Mouse (Mus musculus): ENCODE data around the gene Ttc1.

Ttc1 gene

DNA sequence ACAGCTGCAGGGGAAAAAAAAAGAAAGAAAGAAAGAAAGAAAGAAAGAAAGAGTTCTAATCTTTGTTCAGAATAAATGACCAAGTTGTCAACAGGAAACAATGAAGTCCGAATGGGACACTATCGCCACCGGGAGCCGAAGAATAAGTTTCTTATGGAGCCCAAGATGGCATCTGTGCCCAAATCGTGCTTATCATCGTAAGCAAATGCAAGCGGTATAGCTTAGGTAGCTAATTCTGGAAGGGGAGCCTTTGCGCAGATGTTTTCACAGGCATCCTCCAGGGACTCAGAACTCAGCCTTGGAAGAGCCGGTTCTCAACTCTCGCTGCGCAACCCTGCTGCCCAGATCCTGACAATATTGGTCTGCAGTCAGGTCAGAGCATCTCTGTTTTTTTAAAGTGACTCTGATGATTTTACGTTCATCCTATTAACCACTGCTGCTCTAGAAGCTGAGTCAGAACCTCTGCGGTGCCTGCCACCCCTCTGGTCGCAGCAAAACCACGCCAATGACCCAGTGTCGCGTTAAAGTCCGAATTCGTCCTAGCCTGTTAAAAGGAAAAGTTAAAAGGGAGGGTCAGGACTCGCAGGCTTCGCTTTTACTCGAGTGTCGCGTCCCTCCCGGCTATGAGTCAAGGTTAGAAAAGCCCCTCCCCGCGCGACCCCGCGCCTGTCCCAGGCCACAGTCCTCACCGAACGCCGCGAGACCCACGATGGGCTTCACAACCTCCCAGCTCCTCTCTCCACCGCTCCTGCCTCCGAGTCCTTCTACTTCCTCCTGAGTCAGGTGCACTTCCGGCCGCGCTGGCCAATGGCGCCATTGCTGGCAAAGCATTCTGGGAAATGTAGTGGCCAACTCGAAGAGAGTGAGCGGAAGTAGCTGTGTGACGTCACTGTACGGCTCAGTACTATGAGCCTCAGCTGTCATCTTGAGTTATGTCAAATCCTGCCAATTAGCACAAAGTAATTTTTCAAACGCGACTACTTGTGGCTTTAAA lies at the start of gene Ttc1:
Gene Ttc1, minus strand, starts transcription at position 776 of the 994 bp plus-strand sequence.
- peak; percentile 97 for DNase-seq (ENCODE audit: low read depth, low spot score)

DNA sequence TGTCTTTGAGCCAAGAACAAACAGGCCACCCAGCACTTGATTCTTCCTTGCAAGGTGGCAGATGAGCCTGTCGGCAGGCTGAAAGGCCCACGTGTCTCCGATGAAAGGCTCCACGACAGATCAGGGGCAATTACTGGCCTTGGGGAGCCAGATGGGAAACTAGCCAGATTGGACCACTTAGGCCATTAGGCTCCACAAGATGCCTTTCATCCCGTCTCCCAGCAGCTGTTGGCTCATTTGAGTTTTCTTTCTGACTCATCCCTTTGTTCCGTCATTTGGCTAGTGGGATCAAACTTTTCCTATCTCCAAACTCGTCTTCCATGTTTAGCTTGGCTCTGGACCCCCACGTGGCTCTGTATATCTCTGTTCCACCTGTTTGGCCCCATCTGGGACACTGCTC lies 48.2 kb upstream of the Ttc1 start:
- DNase-seq (ENCODE audit: low read depth, low spot score): no peak

DNA sequence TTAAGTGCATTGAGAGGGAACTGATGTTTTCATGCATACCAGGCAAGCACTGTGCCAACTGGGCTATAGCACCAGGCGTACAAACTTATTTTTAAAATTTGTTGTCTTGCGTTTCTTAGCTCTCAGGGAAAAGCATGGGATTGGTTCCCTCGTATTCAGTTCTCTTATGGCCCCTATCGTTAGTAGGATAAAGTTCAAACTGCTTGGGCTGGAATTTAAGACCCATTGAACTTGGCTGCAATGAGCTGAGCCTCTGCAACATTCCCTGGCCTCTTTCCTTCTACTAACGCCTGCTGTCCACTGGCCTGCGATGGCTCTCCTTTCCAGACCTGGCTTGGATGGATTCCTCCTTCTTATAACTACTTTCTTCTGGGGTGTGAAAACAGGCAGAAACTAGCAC lies 42.6 kb upstream of the Ttc1 start:
- no peak for DNase-seq (ENCODE audit: low read depth, low spot score)

DNA sequence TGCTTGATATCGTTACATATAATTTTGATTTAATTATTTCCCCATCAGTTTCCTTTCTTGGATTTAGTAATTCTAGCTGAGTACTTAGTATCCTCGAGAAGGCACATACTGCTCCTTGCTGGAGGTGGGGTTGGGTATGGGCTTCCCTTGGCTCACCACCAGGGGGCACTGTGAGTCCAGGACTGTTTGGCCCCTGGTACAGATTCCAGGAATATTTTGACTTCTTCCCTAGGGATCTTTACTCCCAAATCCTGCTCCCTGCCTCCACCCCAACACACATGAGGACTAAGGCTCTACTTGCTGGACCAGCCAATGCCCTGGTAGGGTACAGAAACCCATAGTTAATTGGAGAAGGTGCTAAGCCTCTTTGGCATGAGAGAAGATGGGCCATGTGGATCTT lies 36.0 kb upstream of the Ttc1 start:
- DNase-seq (ENCODE audit: low read depth, low spot score): peak; percentile 74

DNA sequence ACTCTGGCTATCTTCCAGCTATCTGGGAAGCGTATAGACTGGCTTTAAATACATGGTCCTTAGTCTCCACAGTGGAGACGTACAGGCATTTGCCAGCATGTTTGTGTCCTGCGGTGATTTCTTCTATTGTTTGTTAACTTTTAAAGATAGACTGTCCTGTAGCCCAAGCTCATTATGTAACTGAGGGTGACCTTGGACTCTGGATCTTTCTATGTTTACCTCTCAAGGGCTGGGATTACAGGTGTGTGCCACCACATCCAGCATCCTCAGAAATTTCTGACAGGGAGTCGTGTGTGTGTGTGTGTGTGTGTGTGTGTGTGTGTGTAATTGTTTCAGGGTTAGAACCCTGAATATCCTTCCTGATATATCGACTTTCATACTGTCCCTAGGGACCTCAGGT lies 35.3 kb upstream of the Ttc1 start:
- no peak for DNase-seq (ENCODE audit: low read depth, low spot score)

DNA sequence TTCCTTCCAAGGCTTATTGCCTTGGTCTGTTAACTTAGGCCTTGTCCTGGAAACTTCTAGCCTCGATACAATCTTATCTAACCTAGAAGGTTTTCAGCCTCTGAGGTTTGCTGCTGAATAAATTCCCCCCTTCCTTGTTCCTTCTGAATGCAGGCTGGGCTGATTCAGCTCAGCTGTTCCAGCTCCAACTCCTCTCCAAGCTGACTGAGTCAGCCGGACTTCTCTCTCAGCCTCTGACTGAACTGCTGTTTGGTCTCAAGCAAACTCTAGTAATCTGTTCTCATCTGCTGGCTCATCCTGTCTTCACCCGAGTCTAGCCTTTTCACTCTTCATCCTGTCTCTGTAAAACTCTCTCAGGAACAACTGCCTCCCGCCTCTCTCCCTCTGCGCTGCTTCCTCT lies 31.7 kb upstream of the Ttc1 start:
- no peak for DNase-seq (ENCODE audit: low read depth, low spot score)

DNA sequence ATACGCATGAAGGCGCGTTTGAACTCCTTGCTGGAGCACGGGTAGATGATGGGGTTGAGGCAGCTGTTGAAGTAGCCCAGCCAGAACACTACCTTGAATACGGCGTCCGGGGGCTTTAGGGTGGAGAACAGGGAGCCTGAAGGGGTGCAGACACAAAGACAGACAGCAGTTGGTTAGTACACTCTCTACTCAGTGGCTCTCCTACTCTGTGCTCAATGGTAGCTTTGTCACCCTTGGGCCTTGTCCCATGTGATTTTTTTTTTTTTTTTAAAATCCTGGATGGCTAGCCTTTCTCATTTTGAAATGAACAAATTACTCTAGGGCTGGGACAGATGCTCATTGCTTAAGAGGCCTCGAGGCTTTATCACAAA lies 28.5 kb upstream of the Ttc1 start:
- DNase-seq (ENCODE audit: low read depth, low spot score): no peak

DNA sequence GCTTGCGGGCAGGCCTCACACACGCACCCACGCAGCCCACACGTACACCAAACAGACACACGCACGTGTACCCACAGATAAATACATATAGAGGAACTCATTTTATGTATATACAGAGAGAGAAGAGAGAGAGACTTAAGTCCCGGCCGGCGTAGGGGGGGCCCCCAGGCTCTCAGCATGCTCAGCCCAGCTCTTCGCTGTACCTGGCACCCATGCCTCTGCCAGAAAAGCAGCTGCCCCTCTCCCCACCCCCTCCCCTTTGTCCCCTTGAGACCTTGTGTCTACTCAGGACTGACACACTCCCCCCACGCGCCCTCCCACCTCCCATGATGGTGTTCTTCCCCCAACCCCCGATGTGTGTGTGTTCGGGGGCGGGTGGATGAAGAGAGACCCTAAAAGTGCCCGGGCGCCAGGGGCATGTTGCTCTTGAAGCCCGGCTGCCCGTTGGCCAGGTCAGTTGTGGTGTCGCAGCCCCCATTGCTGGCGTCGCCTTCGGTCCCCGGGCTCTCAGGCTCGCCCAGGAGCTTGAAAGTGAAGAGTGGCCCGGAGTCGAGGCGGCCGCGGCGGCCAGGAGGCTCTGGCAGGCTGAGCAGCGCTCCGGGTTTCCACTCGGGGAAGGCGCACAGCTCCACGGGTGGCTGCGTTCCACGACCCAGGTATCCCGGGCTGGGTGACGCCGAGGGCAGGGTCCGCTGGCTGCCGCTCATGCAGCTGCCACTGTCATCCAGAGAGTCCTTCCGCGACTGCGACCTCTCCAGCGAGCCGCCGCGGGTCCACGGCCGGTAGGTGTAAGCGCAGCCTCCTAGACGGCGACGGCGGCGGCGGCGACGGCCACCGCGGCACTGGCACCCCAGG lies 27.9 kb upstream of the Ttc1 start:
- no peak for DNase-seq (ENCODE audit: low read depth, low spot score)

DNA sequence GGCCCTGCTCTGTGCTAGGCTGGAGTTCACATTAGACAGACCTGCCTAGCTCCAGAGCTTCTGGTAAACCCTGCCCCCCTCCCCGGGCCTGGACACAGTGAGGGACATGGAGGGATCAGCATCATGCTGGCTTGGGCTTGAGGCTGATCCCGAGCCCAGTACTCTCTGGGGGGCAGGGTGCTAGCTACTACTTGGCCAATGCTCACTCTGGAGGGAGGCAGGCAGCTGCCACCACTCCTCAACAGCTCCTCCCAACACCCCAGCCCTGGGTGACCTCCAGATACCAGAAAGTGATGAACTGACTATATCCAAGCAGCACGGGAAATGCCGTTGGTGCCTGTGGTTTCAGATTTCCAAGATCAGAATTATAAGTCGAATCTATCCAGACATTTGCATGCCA lies 25.9 kb upstream of the Ttc1 start:
- no peak for DNase-seq (ENCODE audit: low read depth, low spot score)

DNA sequence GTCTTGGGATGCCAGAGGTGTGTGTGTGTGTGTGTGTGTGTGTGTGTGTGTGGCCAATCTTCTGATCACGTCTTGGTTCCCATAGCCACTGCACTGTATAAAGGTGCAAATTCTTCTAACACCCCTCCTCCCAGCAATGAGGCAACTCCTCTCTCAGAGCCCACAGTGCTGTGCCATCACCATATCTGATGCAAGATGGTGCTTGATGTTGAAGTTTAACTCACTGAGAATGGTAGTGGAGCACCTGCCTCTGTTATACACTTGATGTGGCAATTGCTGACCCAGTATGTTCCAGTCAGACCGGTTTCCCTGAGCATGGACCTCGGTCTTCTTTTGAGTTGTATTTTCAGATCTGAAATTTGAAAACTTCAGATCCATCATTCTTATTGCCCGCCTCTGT lies 22.3 kb upstream of the Ttc1 start:
- no peak for DNase-seq (ENCODE audit: low read depth, low spot score)

DNA sequence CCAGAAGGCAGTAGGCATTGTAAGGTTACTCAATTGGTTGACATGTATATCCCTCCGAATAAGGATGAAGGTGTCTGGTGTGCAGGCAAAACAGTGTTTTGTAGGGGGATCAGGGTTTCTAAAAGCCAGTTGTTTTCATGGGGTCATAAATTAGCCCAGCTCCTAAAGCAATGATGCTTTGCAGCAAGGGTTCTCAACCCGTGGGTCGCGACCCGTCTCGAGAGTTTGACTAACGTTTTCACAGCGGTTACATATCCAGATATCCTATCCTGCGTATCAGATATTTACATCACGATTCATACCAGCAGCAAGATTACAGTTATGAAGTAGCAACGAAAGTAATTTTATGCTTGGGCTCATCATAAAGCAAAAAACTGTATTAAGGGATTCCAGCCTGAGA lies 19.9 kb upstream of the Ttc1 start:
- no peak for DNase-seq (ENCODE audit: low read depth, low spot score)

DNA sequence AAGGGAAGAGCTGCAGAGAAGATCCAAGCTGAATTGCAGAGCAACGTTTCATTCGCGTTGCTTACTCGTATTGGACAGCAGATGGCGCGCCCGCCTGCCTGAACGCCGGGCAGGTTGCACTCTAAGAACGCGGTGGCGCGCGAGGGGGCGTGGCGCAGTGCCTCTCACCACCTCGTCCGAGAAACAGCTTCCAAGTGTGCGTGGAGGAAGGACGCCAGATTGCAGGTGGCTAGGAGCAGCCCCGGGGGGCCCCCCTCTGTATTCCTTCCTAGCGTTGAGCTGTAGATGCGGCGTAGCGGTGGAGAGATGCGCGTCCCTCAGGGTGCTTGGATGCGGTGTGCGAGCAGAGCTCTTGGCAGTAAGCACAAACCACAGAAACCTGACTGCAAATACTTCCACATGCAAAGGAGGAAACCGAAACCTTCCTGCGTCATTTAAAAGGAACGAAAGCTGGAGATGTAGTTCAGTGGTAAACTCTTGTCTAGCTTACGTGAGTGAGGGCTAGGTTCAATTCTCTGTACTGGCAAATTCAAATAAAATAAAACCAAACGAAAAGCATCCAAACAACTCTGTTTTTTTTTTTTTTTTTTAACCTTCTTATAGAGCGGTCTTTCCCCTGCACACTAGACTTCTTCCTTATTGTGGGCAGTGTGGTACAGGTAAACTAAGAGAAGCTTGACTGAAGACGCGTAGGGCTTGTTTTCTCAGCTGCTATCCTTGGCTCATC lies 19.3 kb upstream of the Ttc1 start:
- peak; percentile 72 for DNase-seq (ENCODE audit: low read depth, low spot score)

DNA sequence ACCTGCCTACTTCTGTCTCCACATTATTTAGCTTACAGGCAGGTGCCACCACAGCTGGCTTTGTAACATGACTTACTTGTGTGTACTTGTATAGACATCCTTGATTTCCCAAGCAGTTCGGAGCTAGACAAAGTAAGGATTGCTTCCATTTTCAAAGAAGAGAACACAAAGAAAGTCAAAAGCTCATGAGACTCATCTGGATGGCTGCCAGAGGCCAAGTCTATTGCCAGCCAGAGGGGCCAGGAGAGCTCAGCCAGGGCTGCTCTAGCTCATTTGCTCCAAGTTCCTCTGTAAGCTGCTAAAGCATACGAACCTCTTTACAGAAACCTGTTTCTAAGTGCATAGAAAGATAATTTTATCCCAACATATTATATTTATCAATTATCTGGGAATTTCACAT lies 10.6 kb upstream of the Ttc1 start:
- DNase-seq (ENCODE audit: low read depth, low spot score): no peak

DNA sequence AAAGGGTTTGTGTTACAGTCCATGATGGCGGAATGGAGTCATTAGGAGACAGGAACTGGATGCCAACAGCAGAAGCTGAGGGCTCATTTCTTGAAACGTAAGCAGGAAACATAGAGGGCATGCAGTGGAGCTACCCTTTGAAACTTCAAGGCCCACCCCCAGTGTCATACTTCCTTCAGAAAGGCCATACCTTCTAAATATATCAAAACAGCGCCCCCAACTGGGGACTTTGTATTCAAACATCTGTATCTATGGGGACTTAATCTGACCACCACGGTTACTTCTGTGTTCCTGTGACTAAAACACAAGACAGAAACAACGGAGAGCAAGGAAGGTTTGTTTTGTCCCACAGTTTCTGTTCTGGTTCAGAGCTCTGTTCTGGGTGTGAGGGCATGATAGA lies 7.6 kb upstream of the Ttc1 start:
- DNase-seq (ENCODE audit: low read depth, low spot score): no peak

DNA sequence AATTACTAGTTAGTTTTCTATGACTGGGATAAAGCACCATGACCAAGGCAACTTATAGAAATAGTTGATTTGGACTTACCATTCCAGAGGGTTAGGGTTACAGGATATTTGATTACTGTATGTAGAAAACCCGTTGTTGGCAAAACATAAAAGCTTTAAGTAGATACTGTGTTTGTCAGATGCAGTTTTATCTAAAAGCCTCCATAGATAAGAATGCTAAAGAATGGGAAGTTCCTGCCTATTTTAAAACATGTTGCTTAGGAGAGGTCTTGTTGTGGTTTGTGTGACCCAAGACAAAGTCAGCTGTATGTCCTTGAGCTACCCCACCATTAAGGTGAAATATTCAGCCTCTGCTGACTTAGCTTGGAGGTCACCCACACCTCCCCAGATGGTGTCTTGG lies 6.8 kb upstream of the Ttc1 start:
- no peak for DNase-seq (ENCODE audit: low read depth, low spot score)

DNA sequence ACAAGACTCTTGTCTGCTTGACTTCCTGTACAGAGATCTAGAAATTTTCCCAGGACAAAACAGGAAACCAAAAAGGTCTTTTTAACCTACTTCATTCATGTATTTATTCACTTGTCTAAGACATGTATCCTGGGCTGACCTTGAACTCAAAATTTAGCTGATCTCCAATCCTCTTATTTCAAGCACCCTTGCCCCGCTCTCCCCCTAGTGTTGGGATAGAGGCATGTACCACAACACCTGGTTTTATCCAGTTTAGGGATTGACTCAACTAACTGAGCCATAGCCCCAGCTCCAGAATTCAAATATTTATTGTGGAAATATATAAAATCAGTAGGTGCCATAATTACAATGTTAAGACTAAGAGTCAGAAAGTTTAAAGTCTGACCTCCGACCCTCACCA lies 3.7 kb upstream of the Ttc1 start:
- DNase-seq (ENCODE audit: low read depth, low spot score): no peak

DNA sequence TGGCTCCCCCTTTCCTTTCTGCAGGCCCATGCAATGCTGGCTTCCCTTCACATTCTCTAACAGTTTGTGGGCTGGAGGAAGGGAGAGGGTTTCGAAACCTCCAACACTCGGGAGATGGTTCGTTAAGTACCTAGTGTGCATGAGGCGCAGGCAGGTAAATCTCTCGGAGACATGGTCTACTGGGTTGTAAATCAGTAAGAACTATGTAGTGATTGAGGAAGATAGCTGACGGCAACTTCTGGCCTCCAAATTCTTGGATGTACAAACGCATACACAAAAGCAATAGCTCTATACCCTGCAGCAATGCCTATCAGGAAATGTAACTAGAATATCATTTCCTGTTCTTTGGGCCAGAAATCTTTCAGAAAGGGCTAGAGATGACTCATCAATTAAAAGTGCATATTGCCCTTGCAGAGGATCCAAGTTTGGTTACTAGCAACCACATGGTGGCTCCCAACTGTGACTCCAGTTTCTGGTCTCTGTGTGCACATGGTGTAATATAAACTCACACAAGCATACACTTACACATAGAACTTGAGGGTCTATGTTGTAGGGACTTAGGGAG lies 19.0 kb downstream of the Ttc1 start:
- DNase-seq (ENCODE audit: low read depth, low spot score): no peak

DNA sequence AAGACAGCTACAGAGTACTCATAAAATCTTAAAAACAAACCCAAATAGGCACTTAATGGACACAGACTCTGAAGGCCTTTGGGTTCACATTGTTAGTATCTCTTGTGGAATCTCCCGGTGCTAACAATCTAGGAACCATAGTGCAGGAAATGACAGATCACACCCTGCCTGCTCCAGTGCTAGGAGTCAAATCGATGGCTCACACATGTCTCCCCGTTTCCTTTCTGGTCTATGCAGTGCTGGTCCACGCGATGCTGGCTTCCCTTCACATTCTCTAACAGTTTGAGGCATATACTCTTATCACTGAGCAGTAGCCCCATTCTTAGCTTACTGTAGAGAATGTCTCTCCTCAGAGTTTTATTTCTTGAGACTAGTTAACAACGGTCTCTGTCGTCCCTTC lies 20.0 kb downstream of the Ttc1 start:
- DNase-seq (ENCODE audit: low read depth, low spot score): no peak

DNA sequence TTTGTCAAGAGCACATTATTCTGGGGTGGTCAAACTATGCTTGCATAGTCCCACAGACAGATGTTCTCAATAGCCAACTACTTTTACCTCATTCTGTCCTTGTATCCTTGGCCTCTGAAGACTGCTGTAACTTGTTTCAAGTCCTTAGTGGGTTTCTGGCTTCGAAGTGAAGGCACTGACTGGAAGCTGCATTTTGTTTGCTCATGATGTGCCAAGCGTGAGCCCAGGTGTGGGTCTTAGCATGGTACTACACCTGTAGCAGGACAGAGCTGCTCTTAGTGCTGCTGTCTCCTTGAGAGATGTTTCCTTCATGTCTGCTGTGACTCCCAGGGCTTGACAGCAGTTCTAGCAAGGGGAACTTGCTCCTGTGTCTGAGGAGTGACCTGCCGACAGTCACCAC lies 24.4 kb downstream of the Ttc1 start:
- no peak for DNase-seq (ENCODE audit: low read depth, low spot score)

DNA sequence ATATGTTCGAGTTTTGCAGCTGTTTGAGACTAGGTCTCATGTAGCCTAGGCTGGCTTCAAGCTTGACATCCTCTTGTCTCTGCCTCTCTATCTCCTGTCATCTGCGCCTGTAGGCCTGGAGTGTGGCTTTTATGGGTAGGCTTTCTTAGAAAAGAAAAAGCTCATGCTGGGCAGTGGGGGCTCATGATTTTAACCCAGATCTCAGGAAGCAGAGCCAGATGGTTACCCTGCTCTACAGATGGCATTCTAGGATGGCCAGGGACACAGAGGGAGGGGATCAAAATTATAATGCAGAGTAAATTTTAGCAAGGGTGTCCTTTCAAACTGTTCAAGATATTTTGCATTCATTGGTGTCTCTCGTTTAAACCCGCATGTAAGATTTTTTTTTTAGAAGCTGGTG lies 35.6 kb downstream of the Ttc1 start:
- DNase-seq (ENCODE audit: low read depth, low spot score): no peak

DNA sequence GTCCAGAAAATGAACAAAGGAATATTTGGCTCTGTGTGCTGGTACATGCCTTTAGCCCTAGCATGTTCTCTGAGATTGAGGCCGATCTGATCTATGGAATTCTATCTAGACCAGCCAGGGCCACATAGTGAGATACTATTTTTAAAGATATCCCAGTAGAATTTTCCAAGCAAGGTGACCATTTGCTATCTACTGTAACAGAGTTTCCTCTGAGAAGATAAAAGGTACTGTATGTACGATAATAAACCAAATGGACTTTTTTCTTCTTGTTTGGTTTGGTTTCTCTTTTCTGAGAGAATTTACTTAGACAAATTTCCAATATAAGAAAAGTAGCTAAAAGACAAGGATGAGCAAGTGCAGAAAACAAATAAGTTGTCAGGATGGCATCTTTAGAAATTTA lies 39.4 kb downstream of the Ttc1 start:
- no peak for DNase-seq (ENCODE audit: low read depth, low spot score)

DNA sequence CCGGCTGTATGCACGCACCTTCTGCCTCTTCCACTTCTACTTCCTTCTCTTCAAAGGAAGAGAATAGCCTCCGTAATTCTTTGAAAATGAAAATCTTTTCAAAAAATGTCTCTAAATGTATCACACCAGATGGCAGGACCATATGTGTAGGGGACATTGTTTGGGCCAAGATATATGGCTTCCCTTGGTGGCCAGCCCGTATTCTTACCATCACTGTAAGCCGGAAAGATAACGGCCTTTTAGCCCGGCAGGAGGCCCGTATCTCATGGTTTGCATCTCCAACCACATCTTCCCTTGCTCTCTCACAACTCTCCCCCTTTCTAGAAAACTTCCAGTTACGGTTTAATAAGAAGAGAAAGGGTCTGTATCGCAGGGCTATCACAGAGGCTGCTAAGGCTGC lies 42.1 kb downstream of the Ttc1 start:
- DNase-seq (ENCODE audit: low read depth, low spot score): no peak
